Mouse (Mus musculus) small intestine, adult 2 months (tissue): ENCODE data around the gene Sbf2.

ENCODE experiments used
- CTCF ChIP-seq: fragments of 200-500 bp; IDR thresholded peaks from 2 replicates; pipeline ENCODE4 v1.5.1; 2012; ENCODE audit warnings: low read depth, mild to moderate bottlenecking, control low read depth, inconsistent platforms, low read length, moderate library complexity, mixed read lengths; ENCODE audit not compliant: insufficient replicate concordance, insufficient read length; ENCODE audit errors: extremely low read depth
- POLR2A ChIP-seq: fragments of 200-500 bp; IDR thresholded peaks from 2 replicates; pipeline ENCODE4 v1.6.1; 2012; ENCODE audit warnings: low read depth, mild to moderate bottlenecking, control low read depth, inconsistent platforms, low read length, moderate library complexity

DNA sequence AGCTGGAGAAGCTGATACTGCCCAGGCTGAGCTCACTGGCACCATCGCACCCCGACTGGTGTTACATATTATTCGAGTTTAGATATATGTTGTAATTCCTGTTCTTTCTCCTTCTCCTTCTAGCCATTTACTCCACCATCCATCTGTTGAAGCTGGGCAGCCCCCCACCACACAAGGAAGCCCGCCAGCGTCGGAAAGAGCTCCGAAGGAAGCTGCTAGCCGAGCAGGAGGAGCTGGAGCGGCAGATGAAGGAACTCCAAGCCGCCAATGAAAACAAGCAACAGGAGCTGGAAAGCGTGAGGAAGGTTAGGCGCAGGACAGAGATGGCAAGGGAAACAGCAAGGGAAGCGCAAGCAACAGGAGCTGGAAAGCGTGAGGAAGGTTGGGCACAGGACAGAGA is 344.9 kb downstream of the Sbf2 start:
- TF ChIP-seq CTCF (no peak), POLR2A (no peak)
